Mouse (Mus musculus): ENCODE results near the gene Brd7.

The Brd7 gene

DNA sequence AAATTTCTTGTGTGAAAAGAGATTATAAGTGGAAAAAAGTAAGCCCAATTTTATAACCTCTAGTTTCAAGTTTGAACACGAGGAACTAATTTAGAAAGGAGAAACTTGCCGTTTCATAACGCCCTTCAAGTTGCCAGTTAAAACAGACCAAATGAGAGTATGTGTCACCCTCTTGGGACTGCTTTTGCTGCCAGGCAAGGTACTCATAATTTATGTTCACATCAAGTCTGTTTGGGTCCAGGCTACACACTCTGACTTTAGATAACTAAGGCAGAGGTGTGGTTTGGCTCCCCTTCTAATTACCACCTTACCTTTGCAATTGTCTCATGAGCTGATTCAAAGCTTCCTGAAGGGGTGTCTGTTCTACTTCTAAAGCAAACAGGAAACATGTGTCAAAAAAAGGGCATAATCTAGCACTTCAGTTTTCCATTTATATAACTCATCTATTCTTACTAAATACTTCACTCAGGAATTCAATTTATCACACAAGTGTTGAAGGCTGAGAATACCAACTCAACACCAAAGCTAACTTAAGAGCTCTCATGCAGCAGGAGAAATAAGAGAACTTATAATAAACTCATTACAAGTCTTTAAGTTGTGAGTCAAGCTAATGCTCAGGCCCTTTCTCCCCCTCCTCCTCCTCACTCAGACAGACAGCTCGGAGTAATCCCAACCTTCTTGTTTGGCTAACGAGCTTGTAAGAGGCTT lies 4.6 kb downstream of the Brd7 start:
- no peak for DNase-seq (ENCODE audit: low spot score in 2 of 2)

GRCm38 (mm10) chr8:88349046-88349445 lies 12.9 kb downstream of the Brd7 start:
- DNase-seq (ENCODE audit: low spot score in 2 of 2), result no peak

DNA sequence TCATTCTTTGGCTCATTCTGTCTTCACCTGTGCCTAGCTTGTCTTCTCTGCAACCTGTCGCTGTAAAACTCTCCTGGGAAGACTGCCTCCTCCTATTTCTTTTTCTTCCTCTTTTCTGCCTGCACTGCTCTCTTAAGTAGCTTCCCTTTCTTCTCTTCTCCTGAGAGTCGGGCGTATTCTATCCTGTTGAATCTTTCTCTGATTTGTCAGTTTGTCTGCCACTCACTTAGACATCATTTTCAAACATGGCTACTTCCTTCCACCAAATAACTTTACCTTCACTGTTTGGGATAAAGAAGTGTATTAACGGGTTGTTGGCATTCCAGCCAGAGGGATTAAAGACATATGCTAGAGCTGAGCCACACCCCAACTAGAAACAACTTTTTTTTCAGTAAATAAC lies 20.0 kb downstream of the Brd7 start:
- DNase-seq (ENCODE audit: low spot score in 2 of 2), result no peak

DNA sequence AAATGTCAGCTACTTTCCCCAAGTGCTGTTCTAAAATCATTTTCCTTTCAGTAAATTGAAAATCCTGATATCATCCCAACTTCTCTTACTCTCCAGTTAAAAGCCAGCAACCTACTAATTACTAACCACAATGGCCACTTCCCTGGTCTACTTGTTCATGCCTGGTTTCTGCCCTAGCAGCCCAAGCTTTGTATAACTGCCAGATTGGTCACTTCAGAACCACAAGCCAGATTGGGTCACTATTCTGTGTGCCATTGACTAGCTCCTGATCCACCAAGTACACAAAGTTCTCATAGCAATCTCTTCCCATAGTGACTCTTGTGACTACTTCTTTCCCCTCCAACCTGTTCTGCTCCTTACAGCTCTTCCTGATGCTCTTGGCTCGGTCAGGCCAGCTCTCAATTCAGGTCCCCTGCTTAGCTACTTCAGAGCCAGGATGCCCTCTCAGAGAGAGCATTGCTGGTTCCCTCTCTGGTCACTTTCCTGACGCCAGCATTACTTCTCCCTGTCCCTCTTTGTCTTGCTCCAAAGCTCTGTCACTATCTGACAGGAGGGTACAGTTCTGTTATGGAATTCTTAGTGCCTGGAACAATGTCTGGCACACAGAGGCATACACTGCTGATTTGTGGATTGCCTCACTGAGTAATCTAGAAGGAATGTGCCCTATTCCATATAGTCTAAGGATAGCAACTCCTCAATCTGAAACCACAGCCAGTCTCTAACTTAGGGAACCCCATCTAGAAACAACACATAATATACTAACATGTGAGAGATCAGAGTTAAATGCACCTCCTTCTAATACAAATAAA lies 21.9 kb downstream of the Brd7 start:
- no peak for DNase-seq (ENCODE audit: low spot score in 2 of 2)

DNA sequence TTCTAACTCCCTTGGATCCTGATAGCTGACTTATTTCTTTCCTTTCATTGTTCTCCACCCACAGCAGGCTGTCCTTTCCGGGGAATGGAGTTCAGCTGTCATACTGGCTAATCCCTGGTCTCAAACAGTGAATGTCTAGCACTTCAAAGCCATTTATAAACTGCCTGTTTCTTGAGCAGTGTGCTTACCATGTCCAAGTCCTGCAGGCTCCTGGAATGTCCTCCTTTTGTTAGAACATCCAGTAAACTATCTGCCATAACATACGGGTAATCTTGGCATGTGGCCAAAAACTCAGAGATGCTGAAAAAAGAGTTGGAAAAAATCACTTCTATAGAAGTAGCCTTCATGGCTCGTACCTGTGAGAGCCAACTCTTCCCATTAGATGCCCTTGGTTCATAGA lies 22.8 kb downstream of the Brd7 start:
- DNase-seq (ENCODE audit: low spot score in 2 of 2), result peak in 1 of 2 experiments; percentile 39

DNA sequence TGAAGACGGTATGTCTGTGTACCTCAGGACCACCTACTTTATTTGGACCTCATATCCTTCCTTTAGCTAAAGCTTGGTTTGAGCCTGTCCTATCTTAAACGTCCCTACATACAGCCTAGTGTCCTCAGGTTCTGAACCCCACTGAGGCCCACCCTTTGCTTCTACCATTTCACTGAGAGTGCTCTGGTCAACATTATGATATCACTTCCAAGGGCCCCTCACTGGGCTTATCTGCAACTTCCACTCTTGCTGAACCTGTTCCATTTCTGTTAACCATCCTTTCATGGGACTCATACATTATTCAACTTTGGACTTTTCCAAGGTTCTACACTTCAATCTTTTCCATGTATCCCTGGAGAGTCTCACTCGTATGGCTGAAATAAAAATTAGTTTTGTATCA lies 27.0 kb downstream of the Brd7 start:
- no peak for DNase-seq (ENCODE audit: low spot score in 2 of 2)

- DNase-seq (ENCODE audit: low spot score in 2 of 2), result no peak
Observed at GRCm38 (mm10) chr8:88334384-88334783, 27.6 kb downstream of the Brd7 start.

- DNase-seq (ENCODE audit: low spot score in 2 of 2), result no peak
Observed at GRCm38 (mm10) chr8:88330816-88331215, 31.2 kb downstream of the Brd7 start.

- DNase-seq (ENCODE audit: low spot score in 2 of 2), result no peak
Observed at GRCm38 (mm10) chr8:88328689-88329088, 33.3 kb downstream of the Brd7 start.

DNA sequence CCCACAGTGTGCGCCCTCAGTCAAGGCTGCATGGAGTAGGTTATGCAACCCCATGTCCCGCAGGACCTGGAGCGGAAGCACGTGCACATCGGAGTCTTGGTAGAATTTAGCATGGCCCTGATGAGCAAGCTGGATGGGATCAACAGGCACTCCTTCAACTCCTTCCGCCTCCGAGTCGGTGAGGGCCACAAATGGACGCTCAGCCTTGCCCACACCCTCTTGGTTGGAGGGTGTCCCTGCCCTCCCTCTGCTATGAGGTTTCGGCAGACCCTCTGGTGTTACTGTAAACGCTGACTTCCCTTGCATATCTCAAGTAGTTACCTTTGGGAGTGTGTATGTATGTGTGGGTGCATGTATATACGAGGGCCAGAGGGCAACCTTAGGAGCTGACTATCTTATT lies 35.7 kb downstream of the Brd7 start:
- DNase-seq (ENCODE audit: low spot score in 2 of 2), result no peak

- DNase-seq (ENCODE audit: low spot score in 2 of 2), result no peak
Observed at GRCm38 (mm10) chr8:88325795-88326194, 36.2 kb downstream of the Brd7 start.

DNA sequence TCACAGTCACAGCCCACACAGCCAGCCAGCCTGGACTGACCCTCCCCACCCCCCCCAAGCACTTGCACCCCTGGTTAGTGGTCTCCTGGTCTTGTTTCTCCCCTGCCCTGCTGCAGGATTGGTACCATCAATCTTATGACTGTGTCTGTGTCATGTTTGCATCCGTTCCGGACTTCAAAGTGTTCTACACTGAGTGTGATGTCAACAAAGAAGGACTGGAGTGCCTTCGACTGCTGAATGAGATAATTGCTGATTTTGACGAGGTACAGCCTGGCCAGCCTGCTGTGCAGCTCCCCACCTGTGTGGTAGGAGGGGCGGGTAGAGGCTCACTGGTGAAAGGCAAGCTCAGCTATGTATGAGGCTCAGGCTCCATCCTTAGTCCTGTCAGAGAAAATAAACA lies 36.7 kb downstream of the Brd7 start:
- DNase-seq (ENCODE audit: low spot score in 2 of 2), result no peak

GRCm38 (mm10) chr8:88324760-88325159 lies 37.2 kb downstream of the Brd7 start:
- DNase-seq (ENCODE audit: low spot score in 2 of 2), result no peak

DNA sequence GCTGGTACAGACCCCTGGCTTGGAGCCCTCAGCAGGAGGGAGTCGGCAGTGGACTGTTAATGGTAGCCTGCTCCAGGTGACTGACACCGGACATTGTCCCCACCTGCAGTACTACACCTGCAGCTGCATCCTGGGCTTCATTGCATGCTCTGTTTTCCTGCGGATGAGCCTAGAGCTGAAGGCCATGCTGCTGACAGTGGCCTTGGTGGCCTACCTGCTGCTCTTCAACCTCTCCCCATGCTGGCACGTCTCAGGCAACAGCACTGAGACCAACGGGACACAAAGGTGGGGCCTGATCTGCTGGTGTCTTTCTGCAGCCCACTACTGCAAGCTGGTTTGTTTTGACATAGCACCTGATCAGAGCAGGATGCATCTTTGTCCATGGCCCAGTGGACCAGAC lies 38.5 kb downstream of the Brd7 start:
- DNase-seq (ENCODE audit: low spot score in 2 of 2), result no peak

GRCm38 (mm10) chr8:88321387-88321786 lies 40.6 kb downstream of the Brd7 start:
- DNase-seq (ENCODE audit: low spot score in 2 of 2), result no peak

- no peak for DNase-seq (ENCODE audit: low spot score in 2 of 2)
Observed at GRCm38 (mm10) chr8:88320134-88320533, 41.9 kb downstream of the Brd7 start.

- DNase-seq (ENCODE audit: low spot score in 2 of 2), result no peak
Observed at GRCm38 (mm10) chr8:88318151-88318550, 43.8 kb downstream of the Brd7 start.

DNA sequence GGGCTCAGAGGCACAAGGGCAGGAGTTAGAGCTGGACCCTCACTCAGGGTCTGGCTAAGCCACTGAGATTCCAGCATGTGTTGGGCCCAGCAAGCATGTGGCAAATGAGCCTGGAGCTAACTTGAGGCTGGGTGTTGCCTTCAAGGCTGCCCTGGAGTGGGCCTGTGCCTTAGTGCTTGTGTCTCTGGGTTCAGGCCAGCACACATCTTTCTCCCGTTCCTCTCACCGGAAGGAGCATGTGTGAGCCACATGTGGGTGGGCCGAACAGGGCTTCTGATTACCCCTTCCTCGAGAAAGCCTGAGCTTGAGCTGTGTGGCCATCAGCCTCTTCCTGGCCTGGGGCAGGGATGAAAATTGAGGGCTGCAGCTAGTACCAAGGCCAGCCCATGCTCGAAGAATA lies 44.7 kb downstream of the Brd7 start:
- no peak for DNase-seq (ENCODE audit: low spot score in 2 of 2)

GRCm38 (mm10) chr8:88316139-88316931 lies 45.7 kb downstream of the Brd7 start:
- peak; percentile 27 to 35 for DNase-seq (ENCODE audit: low spot score in 2 of 2)

DNA sequence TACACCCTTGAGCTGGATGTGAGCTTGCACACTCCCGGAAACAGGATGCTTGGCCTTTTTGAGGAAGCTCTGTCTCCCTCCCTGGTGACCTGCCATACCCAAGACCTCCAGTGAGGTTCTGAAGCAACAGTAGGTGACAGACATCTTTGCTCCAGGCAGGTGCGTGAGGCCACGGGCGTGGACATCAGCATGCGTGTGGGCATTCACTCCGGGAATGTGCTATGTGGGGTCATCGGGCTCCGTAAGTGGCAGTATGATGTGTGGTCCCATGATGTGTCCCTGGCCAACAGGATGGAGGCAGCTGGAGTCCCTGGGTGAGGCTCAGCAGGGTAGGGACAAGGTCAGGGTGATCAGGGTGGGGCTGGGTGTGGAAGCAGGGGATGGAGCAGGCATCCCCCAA lies 46.7 kb downstream of the Brd7 start:
- no peak for DNase-seq (ENCODE audit: low spot score in 2 of 2)

- no peak for DNase-seq (ENCODE audit: low spot score in 2 of 2)
Observed at GRCm38 (mm10) chr8:88313991-88314390, 48.0 kb downstream of the Brd7 start.

DNA sequence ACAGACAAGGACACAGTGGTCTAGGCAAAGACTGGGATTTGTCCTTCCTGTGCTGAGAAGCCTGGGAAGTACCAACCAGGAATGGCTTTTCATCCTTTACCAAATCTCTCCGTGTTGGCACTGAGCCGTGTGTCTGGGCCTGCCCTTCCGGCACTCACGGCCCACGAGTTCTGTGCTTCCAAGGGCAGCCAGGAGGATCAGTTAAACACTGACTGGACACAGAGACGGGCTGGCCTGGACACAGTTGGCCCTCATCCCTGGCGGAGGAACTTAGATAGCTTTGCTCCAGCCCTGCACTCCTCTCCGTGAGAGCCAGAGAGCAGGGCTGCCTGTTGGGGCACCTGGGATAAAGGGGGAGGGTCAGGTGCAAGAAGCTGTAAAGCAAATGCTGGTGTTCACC lies 49.0 kb downstream of the Brd7 start:
- DNase-seq (ENCODE audit: low spot score in 2 of 2), result no peak

DNA sequence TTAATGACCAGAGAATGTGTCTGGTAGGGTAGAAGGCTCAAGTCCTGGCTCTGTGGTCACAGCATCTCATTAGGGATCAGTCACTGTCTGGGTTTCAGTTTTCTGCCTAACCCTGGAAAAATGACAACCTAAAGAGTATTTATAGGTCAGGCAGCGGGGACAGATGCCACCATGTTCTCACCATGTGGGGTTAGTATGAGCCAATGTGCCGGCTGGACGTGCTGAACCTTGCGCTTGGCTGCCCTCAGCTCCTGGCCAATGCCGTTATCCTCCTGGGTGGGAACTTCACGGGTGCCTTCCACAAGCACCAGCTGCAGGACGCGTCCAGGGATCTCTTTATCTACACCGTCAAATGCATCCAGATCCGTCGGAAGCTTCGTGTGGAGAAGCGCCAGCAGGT lies 51.7 kb downstream of the Brd7 start:
- no peak for DNase-seq (ENCODE audit: low spot score in 2 of 2)

All from frontal cortex, postnatal 36 days (tissue).